Mouse (Mus musculus): ENCODE measurements at regions not wholly inside any gene's neighbourhood (a gene's known extent, or its start where the extent isn't known, plus 50 kb on each side); places are given as distances from the start of the nearest gene placed in this dataset.
A peak's percentile ranks its signal among the peaks of the same experiment; 100 is the strongest.

GRCm38 (mm10) chr1:3900354-3900753, 907.3 kb upstream of the Gm37988 start:
- peak; percentile 7 to 49 for DNase-seq (ENCODE audit: low spot score in 2 of 2)

GRCm38 (mm10) chr1:3903432-3903831, 904.3 kb upstream of the Gm37988 start:
- DNase-seq (ENCODE audit: low spot score in 2 of 2) = peak in 1 of 2 experiments; percentile 5

GRCm38 (mm10) chr1:3912499-3912898, 895.2 kb upstream of the Gm37988 start:
- no peak for DNase-seq (ENCODE audit: low spot score in 2 of 2)

GRCm38 (mm10) chr1:3913631-3914030, 894.1 kb upstream of the Gm37988 start:
- DNase-seq (ENCODE audit: low spot score in 2 of 2) = no peak
